Mouse (Mus musculus): Measurements from ENCODE around the gene Clcnka. TPM values are rescaled to one million over a fixed set of nuclear protein-coding genes. Genes with fewer than 3 reads are reported as not detected.

Gene Clcnka
- polyA plus RNA-seq (2015; fragmentation: Illumina TruSeq; extraction: RNeasy Lipid Tissue Mini Kit (QIAGEN cat#74804); ENCODE audit: insufficient read depth, low read depth, low replicate concordance): not detected

GRCm38 (mm10) chr4:141398545-141398944 lies at the start of gene Clcnka:
Gene Clcnka (minus strand): TSS chr4:141398724.

GRCm38 (mm10) chr4:141444451-141445327 lies 46.2 kb upstream of the Clcnka start, which contains the start of gene Zbtb17:
Gene Zbtb17 (plus strand): TSS chr4:141444654.

GRCm38 (mm10) chr4:141435974-141436373 lies 37.5 kb upstream of the Clcnka start, which contains the start of gene Srarp:
Gene Srarp (minus strand): TSS chr4:141436105.

GRCm38 (mm10) chr4:141420192-141420829 lies 21.8 kb upstream of the Clcnka start, which contains the start of gene Hspb7:
Gene Hspb7 (plus strand): TSS chr4:141420779.

GRCm38 (mm10) chr4:141415924-141416323 lies 17.4 kb upstream of the Clcnka start, which contains the start of gene Clcnkb:
Gene Clcnkb (minus strand): TSS chr4:141416014.

GRCm38 (mm10) chr4:141367997-141368791 lies 30.3 kb downstream of the Clcnka start, which contains the start of gene Fam131c:
Gene Fam131c (plus strand): TSS chr4:141368220.

Other genes starting within 250 kb of the Clcnka start
- not detected for gene Rsg1, start 184.8 kb downstream of the Clcnka start, polyA plus RNA-seq (2015; fragmentation: Illumina TruSeq; extraction: RNeasy Lipid Tissue Mini Kit (QIAGEN cat#74804); ENCODE audit: insufficient read depth, low read depth, low replicate concordance)
- gene Arhgef19, start 159.2 kb downstream of the Clcnka start, polyA plus RNA-seq (2015; fragmentation: Illumina TruSeq; extraction: RNeasy Lipid Tissue Mini Kit (QIAGEN cat#74804); ENCODE audit: insufficient read depth, low read depth, low replicate concordance): 9.7 TPM
- 3.7 TPM for gene Epha2, start 97.5 kb downstream of the Clcnka start, polyA plus RNA-seq (2015; fragmentation: Illumina TruSeq; extraction: RNeasy Lipid Tissue Mini Kit (QIAGEN cat#74804); ENCODE audit: insufficient read depth, low read depth, low replicate concordance)
- gene Fam131c, start 30.5 kb downstream of the Clcnka start, polyA plus RNA-seq (2015; fragmentation: Illumina TruSeq; extraction: RNeasy Lipid Tissue Mini Kit (QIAGEN cat#74804); ENCODE audit: insufficient read depth, low read depth, low replicate concordance): not detected
- gene Clcnkb, start 17.3 kb upstream of the Clcnka start, polyA plus RNA-seq (2015; fragmentation: Illumina TruSeq; extraction: RNeasy Lipid Tissue Mini Kit (QIAGEN cat#74804); ENCODE audit: insufficient read depth, low read depth, low replicate concordance): not detected
- 1.5 TPM for gene Hspb7, start 22.1 kb upstream of the Clcnka start, polyA plus RNA-seq (2015; fragmentation: Illumina TruSeq; extraction: RNeasy Lipid Tissue Mini Kit (QIAGEN cat#74804); ENCODE audit: insufficient read depth, low read depth, low replicate concordance)
- gene Srarp, start 37.4 kb upstream of the Clcnka start, polyA plus RNA-seq (2015; fragmentation: Illumina TruSeq; extraction: RNeasy Lipid Tissue Mini Kit (QIAGEN cat#74804); ENCODE audit: insufficient read depth, low read depth, low replicate concordance): not detected
- 6.1 TPM for gene Zbtb17, start 45.9 kb upstream of the Clcnka start, polyA plus RNA-seq (2015; fragmentation: Illumina TruSeq; extraction: RNeasy Lipid Tissue Mini Kit (QIAGEN cat#74804); ENCODE audit: insufficient read depth, low read depth, low replicate concordance)
- gene Spen, start 139.9 kb upstream of the Clcnka start, polyA plus RNA-seq (2015; fragmentation: Illumina TruSeq; extraction: RNeasy Lipid Tissue Mini Kit (QIAGEN cat#74804); ENCODE audit: insufficient read depth, low read depth, low replicate concordance): 4.5 TPM
- 4.0 TPM for gene Fblim1, start 207.4 kb upstream of the Clcnka start, polyA plus RNA-seq (2015; fragmentation: Illumina TruSeq; extraction: RNeasy Lipid Tissue Mini Kit (QIAGEN cat#74804); ENCODE audit: insufficient read depth, low read depth, low replicate concordance)
- 0.70 TPM for gene Tmem82, start 219.9 kb upstream of the Clcnka start, polyA plus RNA-seq (2015; fragmentation: Illumina TruSeq; extraction: RNeasy Lipid Tissue Mini Kit (QIAGEN cat#74804); ENCODE audit: insufficient read depth, low read depth, low replicate concordance)
- not detected for gene Slc25a34, start 225.1 kb upstream of the Clcnka start, polyA plus RNA-seq (2015; fragmentation: Illumina TruSeq; extraction: RNeasy Lipid Tissue Mini Kit (QIAGEN cat#74804); ENCODE audit: insufficient read depth, low read depth, low replicate concordance)

All from pancreas, adult 10 weeks (tissue).